Mouse (Mus musculus) bone marrow, adult 2 months (tissue): ENCODE measurements around the gene Gorab. TPM values are rescaled to one million over a fixed set of nuclear protein-coding genes. Genes with fewer than 3 reads are reported as not detected.

Source experiments
- H3K27ac ChIP-seq: fragments of 200-500 bp; 2 replicates; pipeline ENCODE4 v1.5.1; 2012; ENCODE audit warnings: low read depth, mild to moderate bottlenecking, control low read depth, inconsistent platforms, low read length; ENCODE audit not compliant: control insufficient read depth, poor library complexity, insufficient read depth
- H3K4me1 ChIP-seq: fragments of 200-500 bp; 2 replicates; pipeline ENCODE4 v1.6.1; 2011; ENCODE audit warnings: low read length; ENCODE audit not compliant: control insufficient read depth, insufficient read depth
- H3K4me3 ChIP-seq: fragments of 200-500 bp; replicated peaks from 2 replicates; pipeline ENCODE3; 2011; ENCODE audit warnings: mild to moderate bottlenecking, low read depth, low read length, control low read depth; ENCODE audit not compliant: control insufficient read depth
- CTCF ChIP-seq: fragments of 200-500 bp; IDR thresholded peaks from 2 replicates; pipeline ENCODE4 v1.5.1; 2011; ENCODE audit warnings: low read length, control low read depth; ENCODE audit not compliant: control insufficient read depth, insufficient read depth
- POLR2A ChIP-seq: fragments of 200-500 bp; IDR thresholded peaks from 2 replicates; pipeline ENCODE4 v1.6.1; 2011; ENCODE audit warnings: low read depth, mild to moderate bottlenecking, control low read depth, low read length, borderline replicate concordance; ENCODE audit not compliant: control insufficient read depth
- WGBS: fragments of 180-500 bp; shearing (Covaris S2); methylation state at CpG from one replicate; pipeline ENCODE4 v1.1.7; 2018; 5-methylcytosine and 5-hydroxymethylcytosine counted together
- polyA plus RNA-seq: library from polyadenylated mRNA; stranded (reverse); fragments of >200 nt; gene quantifications from 2 replicates; pipeline ENCODE4 v1.2.4, GENCODE M21; 2011; ENCODE audit warnings: low replicate concordance; ENCODE audit not compliant: missing spikeins, insufficient read depth, insufficient read length

Gene Gorab
- polyA plus RNA-seq, 1 experiment, result 1.4 TPM

DNA sequence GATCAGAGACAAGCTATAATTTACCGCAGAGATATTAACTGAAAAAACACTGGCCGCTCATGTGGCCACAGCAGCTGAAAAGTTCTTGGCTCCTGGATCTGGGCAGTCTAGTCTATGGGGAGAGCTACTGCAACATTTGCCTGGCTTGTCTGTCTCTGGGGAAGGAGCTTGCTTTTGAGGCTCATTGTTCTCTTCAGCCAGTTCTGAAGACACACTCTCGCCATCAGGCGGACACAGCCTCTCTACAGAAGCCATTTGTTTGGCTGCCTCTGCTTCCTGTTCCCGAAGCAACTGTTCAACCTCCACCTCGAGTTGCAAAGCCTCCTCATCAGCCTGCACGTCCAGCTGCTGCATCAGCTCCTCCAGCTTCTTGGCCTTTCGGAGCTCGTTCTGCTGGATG is 17.3 kb downstream of the Gorab start:
- Histone ChIP-seq H3K4me1 (no peaks in the 10 kb centered on the region; the same call in 1 of the 2 replicates), H3K27ac (no peak overlapping the region), H3K4me3 (no peak overlapping the region)
- TF ChIP-seq CTCF (no peak), POLR2A (no peak)
- WGBS, result 85% methylated on average over 9 of the region's 9 CpGs

DNA sequence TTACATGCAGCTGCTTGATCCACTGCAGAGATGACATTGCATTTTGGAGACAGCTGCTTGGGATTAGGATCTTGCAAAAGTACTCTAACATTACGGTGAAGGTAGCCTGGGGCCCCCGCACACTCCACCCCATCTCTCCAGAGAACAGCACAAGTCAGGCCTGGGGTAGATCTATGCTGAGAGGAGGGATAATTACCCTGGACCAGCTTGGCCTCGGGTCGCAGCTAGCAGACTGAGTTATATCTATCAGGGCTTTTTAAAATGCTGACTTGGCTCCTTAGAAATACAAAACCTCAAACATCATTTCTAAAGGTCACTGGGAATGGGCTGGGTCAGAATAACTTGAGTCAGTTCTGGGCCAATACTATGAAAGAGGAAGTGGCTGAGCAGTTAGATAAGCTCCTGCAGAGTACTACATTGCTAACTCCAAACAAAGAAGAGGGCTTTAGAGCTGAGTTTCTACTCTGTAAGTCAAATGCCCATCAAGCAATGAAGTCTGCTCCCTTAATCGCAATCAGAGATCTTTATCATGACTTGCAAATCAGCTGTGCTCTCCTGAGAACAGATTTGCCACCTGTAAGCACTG is 19.9 kb downstream of the Gorab start:
- H3K4me1 ChIP-seq, result no peaks in the 10 kb centered on the region; the same call in 1 of the 2 replicates
- H3K27ac ChIP-seq, result no peak overlapping the region
- 21% methylated on average over 5 of the region's 5 CpGs for WGBS
- TF ChIP-seq CTCF (no peak), POLR2A (no peak)
- no peak overlapping the region for H3K4me3 ChIP-seq

DNA sequence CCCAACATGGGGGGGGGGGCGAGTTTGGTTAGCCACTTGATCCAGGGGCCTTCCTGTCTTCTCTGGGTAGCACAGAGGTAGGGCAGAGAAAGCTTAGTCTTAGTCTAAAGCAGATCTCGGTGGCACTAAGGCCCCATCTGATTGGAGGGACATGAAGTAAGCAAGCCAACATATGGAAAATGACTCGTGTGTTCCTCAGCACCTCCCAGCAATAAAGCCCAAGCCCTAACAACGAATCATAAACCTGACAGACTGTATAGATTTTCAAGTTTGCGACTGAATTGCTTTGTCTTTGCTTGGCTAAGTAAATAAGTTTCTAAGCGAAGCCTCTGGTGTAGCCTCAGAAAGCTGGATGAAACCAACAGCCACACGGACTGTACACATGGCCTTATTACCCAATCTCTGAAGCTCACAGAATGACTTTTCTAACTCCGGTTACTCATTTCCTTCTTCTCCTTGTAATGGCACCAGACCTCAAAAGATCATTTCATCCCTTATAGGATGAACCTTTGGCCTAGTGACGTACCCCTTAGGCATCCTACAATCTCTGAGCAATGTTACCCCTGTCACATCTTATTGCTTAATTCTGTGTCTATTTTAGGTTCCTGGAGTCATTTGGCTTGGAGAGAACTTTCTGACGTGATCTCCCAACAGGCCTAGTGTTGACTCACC is 21.3 kb downstream of the Gorab start:
- TF ChIP-seq POLR2A (no peak), CTCF (no peak)
- H3K27ac ChIP-seq, result no peak overlapping the region
- H3K4me1 ChIP-seq, result no peaks in the 10 kb centered on the region; the same call in 1 of the 2 replicates
- WGBS, result 71% methylated on average over 10 of the region's 10 CpGs
- H3K4me3 ChIP-seq, result no peak overlapping the region

DNA sequence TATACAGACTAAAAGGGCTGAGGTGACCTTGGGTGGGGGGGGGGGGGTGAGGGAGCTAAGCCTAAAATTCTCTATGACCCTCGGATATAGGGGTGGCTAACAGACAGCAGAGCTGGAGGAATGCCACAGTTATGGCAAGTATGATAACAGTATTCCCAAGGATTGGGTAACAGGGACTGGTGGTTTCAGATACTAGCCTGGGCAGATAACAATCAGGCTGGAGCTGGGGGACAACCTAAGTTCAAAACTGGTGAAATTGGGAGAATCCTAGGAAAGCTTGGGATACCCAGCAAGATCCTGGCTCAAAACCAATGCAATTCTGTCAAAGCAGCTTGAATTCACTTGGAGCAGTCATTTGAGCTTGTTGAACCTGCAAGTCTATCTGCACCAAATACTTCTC is 22.9 kb downstream of the Gorab start:
- Histone ChIP-seq H3K27ac (no peak overlapping the region), H3K4me1 (no peaks in the 10 kb centered on the region; the same call in 1 of the 2 replicates), H3K4me3 (no peak overlapping the region)
- no peak for TF ChIP-seq POLR2A
- TF ChIP-seq CTCF, result no peak
- 62% methylated on average over 1 of the region's 1 CpGs for WGBS

DNA sequence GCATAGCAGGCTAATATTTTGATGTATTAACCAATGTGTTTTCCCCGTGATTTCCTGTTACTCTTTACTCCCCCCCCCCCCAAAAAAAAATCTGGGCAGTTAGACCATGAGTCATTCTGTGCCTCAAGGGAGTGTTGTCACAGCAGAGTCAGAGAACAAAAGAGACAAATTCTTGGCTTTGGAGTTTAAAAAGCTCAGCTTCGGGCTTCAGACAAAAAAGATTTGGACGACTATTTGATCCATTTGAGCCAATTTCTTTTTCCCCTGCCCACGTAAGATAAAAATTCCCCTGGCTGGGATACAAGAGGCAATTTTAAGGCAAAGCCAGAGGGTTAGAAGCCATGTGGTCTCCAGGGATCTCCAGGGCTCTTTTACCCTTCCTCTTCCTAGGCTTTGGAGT is 23.4 kb downstream of the Gorab start:
- TF ChIP-seq CTCF (no peak), POLR2A (no peak)
- H3K4me3 ChIP-seq, result no peak overlapping the region
- H3K4me1 ChIP-seq, result no peaks in the 10 kb centered on the region; the same call in 1 of the 2 replicates
- H3K27ac ChIP-seq, result no peak overlapping the region
- 57% methylated on average over 4 of the region's 4 CpGs for WGBS

DNA sequence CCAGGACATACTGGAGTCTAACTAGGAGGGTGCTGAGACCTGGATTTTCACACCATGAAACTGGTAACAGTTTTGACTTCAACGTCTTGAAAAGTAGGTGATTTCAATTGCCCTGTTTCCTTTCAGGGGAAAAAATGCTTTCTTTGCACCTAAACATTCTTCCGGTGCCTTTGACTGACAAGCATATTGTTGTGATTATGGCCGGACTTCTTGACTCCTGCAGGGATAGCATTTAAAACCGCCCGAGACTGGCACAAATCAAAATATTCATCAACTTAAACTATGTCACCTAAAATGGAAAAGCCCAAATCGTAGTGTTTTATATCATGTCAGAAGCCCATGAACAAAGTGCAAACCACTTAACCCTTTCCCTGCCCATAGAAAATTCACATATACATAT is 25.5 kb downstream of the Gorab start:
- no peaks in the 10 kb centered on the region for H3K4me1 ChIP-seq
- H3K27ac ChIP-seq, result no peak overlapping the region
- no peak for TF ChIP-seq CTCF
- no peak for TF ChIP-seq POLR2A
- 80% methylated on average over 6 of the region's 6 CpGs for WGBS
- no peak overlapping the region for H3K4me3 ChIP-seq

DNA sequence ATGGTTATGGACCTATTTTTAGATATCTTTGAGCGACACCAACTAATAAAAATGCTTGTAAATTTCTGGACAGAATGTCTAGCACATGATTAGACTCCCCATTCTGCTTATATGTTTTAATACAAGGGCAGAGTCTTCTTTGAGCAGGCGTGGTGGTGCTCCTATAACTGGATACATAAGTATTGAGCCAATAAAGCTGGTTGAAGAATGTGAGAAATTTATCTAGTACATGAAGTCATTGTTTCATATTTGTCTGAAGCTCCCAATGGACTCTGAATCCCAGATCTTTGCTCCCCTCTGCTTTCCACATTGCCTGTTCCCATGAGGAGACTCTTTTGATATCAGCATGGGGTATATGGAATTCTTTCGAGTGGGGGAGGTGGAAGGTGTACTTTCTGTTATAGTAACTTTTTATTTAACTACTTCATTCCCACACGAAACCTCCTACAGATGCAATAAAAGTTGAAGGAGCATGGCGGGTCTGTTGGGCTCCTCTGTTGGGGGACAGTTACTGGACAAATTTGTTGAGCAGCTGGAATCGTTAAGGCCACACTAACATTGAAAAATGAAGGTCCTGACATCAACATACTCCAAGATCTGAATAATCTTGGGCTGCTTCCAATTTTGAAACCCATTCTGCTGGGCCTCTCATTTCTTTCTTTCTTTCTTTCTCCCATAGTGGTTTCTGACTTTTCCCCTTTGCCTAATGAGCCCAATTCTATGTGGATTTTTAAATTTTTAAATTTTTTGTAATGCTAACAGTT is 26.5 kb downstream of the Gorab start:
- Histone ChIP-seq H3K4me3 (no peak overlapping the region), H3K27ac (no peak overlapping the region), H3K4me1 (no peaks in the 10 kb centered on the region)
- WGBS, result 77% methylated on average over 6 of the region's 6 CpGs
- no peak for TF ChIP-seq CTCF
- no peak for TF ChIP-seq POLR2A

DNA sequence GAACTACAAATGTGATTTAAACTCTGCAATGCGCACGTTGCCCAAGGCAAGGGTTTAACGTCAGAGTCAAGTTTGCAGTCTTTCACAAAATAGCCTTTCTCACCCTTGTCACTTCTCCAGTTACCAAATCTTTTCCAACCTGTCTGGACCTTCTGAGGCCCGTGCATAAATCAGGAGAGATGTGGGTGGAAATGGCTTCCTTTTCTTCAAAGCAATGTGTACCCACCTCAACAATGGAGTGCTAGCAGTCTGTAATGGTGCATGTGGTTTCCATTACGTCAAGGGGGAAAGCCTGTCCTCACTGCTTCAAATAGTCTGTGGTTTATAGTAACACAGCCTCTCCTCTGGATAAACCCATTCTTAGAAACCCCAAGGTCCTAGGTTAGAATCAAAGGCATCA is 29.0 kb downstream of the Gorab start:
- Histone ChIP-seq H3K4me1 (no peaks in the 10 kb centered on the region), H3K27ac (no peak overlapping the region), H3K4me3 (no peak overlapping the region)
- TF ChIP-seq CTCF (no peak), POLR2A (no peak)
- WGBS, result 71% methylated on average over 5 of the region's 5 CpGs

DNA sequence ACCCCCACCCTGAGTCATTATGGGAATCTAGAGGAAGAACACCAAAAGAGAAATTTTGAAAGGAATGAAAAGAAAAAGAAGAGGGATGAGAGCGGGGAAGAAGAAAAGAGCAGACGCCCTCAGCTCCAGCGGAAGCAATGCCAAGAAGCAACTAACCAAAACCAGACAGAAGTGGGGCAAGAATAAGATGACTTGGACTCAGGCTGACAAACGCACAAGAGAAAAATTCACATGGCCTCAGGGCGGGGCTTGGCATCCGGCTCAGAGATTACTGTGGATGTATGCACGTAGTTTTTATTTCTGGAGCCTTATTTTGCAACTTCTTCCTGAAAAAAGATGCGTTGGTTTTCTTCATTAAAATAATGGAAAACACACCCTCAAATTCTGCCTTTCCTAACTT is 41.3 kb downstream of the Gorab start:
- WGBS, result 76% methylated on average over 8 of the region's 8 CpGs
- Histone ChIP-seq H3K4me1 (no peaks in the 10 kb centered on the region), H3K4me3 (no peak overlapping the region), H3K27ac (no peak overlapping the region)
- TF ChIP-seq CTCF (no peak), POLR2A (no peak)
